Mouse (Mus musculus) layer of hippocampus, adult 18-20 months (tissue): ENCODE results near the gene Robo1. TPM values are rescaled to one million over a fixed set of nuclear protein-coding genes. Genes with fewer than 3 reads are reported as not detected.

Experiments used
- DNase-seq, 2 experiments: peaks; one replicate each; pipeline ENCODE4 v3.0.0; 2022; ENCODE audit warnings: low spot score in 2 of 2
- total RNA-seq, 2 experiments: library from RNA; stranded (reverse); gene quantifications; 2 replicates each; pipeline ENCODE4 v1.2.3; 2021

Robo1 gene
- total RNA-seq, 2 experiments from 2014 or later: 49.5 to 52.3 TPM

DNA sequence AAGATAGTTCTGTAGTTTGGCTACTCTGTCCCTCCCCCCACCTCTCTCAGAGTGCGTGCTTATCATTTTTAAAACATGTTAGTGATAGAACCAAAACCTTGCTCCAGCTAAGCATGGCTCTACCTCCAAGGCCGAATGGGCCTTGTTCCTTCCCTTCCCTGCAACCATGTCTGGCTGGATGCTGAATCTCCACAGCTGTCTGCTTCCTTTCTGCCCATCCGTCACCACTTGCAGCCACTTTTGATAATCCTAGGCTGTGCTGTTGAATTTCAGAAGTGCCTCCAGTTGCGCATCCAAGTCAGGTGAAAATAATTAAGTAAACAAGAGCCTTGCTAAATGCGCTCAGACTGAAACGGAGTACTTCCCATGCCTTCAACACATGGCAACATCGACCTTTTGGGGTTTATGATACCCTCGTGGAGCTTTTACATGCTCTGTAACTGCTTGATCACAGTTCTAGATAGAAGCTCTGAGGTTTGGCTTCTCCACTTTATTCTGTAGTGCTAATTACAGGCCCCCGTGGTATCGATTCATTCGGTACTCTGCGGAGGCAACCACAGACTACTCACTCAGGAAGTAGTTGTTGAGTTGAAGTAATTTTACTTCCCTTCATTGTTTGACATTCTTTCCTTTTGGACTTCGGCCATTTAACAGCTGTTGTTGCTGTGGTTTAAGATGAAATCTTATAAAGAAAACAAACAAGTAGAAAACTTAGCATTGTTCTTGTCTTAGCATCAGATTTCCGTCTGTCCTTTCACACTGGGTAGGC is 413.8 kb downstream of the Robo1 start:
- no peak for DNase-seq

DNA sequence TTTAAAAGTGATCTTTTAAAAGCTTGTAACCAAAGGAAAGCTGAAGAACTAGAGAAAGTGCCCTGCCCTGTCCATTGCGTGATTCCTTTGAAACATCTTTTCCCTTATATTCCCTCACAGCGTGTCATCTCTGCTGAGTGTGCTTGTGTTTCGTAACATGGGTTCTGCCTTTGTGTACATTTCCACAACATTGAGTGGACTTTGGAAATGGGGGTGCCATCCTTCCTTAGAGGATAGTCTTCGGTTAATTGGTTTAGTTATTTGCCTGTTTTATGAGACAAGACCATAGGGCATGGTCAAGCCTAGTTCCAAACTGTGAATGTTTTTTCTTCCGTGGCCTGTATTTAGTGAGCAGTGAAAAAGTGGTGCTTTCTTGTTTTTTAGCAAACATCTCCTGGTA is 426.1 kb downstream of the Robo1 start:
- DNase-seq: no peak

DNA sequence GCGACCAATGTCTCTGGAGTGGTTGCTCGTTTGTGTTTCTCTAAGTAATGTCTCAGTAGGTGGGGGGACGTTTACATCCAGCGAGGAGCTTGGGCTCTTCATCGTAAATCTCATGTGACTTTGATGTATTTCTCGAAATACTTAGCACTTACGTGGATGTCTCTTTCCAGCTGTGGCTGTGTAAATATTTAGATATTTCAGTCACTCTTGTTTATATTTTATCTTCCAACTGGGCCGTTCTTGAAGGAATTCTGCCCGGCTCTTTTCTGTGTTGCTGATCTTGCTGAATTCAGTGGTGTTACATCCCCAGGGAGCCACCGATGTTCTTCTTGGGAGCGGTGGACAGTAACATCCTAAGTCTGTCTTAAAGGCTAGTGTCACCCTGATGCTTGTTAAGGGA is 427.1 kb downstream of the Robo1 start:
- DNase-seq: no peak

DNA sequence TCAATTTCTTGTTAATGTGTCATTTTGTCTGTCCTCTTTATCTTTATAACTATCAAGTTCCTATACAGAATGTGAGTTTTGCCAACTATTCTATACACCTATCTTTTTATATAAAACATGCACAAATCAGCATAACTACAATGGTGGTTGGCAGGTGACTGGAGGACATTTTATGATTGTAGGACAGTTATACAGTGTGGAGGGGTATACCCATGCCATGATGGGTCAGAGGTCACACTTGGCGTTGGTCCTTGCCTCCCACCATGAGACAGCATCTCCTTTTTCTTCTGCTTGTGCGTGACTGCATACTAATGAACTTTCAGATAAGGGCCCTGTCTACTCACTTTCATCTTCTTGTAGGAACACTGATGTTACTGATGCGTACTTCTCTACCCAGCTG is 427.5 kb downstream of the Robo1 start:
- DNase-seq: no peak

DNA sequence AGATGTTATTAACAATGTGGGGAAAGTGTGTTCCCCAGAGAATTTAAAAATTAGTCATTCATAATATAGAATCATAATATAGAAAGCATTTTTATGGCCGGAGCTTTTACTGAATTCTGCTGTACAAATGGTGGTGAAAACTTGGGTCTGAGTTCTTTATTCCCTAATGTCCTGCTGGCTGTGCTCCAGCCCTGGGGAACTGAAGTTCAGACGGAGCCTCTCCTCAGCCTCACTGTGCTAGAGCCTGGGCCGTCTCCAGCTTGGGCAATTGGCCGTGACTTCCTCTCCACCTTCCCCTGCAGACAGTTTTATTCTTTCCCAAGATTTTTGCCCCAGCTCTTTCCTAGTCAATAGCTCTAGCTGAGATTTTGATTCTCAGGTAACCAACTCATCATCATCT is 429.0 kb downstream of the Robo1 start:
- DNase-seq: no peak

DNA sequence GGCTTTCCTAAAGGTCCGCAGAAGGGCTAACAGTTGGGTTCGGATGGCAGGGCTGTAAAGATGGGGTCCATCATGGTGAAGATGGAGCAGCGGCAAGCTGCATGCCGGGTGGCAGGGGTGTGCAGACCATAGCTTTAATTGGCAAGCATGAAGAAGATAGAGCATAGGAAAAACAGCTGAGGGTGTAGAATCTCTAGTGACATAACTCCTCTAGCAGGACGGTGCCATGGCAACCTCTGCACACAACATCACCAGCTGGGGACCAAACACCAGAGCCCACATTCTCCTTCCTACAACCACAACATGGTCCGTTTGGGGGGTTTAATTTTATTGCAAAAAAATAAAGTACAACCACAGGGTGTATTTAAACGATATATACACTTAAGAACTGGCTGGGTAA is 432.1 kb downstream of the Robo1 start:
- DNase-seq: peak in 1 of 2 experiments; percentile 39

DNA sequence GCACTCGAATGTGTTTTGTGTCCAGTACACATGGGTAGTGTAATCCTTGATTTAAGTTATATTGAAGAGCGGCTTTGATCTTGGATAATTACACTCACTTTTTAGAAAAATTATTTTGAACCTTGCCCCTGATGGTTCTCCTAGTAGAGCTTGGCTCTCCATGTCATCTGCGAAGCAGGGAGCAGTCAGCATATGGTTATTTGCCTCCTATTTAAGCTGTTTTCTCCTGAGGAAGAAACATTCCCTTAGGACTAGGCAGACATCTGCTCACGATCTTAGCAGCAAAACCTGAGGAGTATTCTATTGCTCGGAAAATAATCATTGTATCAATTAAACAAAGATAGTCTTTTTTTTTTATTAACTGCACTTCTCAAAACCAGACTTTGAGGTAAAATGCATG is 439.6 kb downstream of the Robo1 start:
- no peak for DNase-seq

DNA sequence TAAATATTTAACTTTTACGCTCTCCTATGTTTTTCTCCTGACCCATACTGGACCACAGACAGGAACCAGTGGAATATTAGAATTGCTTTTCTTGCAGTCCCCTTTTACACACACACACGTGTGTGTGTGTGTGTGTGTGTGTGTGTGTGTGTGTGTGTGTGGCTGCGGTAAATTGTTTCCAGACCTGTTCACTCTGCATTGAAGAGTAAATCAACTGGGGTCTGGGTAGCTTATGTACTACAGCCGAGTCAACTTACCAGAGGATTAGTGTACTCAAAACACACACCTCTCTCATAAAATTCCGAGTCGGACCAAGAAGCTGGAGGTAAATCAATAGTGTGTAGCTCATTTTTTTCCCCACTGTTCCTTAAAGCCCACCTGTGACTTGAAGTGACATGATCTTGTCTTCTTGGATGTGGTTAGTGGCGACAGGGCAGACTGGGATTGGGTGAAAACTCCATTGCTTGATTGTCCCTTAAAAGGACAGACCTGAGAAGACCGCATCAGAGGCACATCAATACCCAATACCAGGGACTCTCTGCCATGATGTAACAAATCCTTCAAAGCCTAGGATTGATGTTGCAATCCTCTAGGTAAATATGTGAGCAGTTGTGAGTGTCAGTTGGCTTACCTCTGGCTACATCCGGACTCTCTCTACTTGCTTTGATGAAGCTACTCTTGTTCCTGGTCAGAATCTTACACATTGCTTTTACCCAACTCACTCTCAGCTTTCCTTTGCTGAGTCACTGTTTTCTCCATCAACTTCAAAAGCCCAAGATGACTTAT is 457.2 kb downstream of the Robo1 start:
- no peak for DNase-seq

DNA sequence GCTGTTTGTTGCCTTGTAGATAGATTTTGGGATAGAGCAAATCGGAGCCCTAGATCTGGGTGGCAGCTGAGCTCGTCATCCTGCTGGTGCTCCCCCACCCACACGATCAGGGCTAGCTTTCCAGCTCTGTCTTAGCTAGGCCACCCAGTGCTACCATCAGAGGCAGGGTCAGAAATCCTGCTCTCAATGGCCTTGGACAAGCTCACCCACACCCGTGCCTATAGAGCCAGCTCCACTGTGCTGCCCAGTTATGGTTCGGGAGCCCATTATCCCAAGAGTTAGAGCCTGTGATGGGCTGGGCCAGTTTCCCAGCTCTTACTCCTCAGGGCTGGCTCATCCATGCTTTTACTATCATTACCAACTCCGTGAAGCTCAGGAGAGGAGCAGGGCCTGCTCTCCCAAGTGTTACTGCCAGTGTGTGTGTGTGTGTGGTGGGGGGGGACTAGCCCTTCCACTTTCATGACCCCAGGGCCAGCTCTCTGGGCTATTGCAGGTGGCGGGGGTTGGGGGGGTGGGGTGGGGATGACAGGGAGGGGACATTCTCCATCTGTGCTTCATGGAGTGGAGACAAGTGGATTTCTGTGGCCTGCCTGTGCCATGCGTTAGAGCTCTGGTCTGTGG is 461.2 kb downstream of the Robo1 start:
- DNase-seq: no peak

DNA sequence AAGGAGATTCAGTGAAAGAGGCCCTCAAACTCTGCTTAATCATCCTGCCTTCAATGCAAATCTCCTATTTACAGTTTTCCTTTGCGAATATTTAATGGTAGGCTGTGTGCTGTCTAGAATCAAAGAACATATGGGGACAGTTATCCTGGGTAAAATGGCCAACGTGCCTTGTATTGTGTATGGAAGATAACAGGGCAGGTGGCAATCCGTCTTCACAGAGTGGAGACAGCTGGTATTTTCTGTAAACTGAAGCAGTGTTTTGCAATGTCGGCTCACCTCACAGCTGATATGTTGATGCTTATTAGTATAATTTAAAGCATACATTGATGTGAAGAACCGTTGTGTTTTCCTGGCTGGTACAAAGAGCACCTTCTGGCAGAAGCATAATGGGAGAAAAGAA is 464.2 kb downstream of the Robo1 start:
- DNase-seq: no peak

DNA sequence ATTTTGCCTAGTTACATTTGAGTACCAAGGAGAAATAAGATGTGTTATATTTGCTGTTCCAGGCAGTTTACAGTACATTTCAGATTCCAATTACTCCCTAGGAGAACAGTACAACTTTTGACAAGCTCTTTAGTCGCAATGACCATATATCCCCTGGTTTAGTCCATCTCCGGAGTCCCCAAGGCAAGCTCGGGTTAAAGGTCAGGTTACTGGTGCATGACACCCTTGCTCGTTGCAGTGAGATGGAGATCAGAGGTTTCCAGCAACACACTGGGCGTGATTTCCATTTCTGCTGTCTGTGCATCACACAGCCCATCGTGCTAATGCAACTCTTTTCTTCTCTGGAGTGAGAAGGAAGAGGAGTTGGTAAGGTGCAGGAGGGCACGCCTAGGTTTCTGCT is 464.9 kb downstream of the Robo1 start:
- DNase-seq: no peak

DNA sequence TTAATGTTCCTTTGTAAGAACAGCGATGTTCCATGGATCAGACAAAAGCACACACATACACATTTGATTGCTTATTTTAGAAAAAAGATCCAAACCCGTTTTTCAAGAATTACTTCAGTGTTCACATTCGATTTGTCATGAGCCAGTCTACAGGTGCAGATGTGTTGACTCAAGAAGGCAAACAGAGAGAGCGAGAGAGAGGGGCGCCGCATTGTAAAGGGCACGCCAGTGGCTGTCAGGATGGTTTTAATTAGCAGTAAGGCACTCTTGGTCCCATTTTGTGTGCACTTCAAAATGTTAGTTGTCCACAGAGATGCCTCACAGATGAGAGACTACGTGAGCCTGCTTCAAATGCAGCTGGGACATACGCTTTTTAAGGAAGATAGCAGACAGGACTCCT is 470.4 kb downstream of the Robo1 start:
- no peak for DNase-seq

DNA sequence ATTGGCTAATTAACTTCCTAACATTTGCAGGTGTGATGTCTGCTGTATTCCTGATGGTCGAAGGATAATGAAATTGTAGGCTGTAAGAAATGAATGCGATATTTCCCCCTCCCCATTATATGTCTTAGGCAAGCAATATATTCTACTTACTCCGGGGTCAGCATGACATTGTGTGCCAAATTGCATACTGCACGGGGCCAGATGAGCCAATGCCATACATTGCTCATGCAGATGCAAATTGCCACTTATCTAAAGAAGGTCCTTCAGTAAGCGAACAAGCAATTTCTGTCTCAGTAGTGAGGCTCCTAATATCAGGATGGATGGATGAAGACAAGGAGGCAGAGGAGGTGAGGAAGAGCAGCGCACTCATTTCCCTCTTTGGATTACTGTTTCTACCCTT is 474.1 kb downstream of the Robo1 start:
- no peak for DNase-seq

DNA sequence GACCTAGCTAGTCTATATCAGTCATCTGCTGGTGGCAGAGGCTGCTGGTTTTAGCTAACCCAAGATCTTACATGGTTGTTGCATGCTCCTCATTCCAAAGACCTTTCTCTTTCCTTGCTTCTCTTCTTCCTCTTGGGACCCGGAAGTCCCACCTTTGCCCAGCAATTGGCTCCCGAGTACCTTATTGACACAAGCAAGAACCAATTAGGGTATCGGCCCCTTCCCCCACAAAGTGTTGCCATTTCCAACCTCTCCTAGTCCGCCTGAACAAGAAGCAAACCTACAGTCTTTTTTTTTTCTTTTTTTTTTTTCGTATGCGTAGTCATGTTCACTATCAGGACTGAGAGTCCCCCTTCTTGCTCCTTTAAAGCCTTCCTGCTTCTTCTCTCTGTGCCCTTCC is 478.0 kb downstream of the Robo1 start:
- DNase-seq: no peak

DNA sequence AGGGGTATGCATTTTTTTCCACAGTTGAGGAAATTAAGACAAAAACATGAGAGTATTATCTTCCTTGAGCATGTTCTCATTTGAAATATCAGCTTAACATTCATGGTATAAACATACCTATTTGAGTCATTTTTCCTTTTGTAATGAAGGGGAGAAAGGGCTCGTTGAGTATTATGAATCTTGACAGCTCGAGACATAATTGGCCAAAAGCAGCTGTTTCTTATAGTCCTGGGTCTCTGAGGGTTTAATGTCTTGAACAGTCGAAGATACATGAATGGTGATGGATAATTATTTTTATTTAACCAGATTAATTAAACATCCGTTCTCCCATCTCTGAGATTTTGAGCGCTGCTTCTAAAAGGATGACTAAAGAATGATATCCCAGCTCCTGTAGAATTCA is 478.5 kb downstream of the Robo1 start:
- no peak for DNase-seq

DNA sequence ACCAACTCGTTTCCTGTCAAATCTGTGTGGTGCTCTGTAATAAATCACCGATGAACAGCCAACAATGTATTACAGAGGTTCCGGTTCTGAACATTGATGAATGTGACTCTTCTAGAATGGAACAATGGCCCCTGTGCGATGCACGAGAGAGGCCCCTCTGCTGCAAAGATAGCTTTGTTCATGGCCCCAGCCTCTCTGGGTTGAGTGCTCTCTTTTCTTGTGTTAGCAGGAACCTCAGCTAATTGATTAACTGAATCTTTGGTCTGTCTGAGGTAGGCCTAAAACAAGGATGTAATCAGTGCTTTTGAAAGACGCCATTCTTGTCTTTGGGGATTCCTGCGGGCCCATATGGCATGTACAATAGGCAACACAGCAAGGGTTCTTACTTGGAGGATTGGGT is 479.9 kb downstream of the Robo1 start:
- no peak for DNase-seq

DNA sequence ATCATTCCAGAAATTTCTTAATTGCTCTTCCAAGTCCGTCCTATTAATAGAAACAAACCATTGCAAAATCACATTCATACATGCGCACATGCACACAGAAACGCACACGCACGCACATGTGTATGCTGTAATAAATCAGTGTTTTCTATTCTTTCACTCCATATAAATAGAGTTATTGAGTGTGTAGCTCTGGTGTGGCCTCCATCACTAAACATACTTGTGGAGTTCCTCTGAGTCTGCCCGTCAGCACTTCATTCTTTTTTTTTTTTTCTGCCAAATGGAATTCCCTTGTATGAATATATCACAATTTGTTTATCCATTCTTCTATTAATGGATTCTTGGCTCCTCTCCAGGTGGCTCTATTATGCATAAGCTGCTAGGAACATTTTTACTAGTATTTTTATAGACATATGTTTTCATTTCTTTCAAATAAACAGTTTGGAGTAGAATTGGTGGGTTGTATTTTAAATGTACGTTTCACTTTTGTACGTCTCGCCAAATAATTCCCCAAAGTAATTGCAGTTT is 483.1 kb downstream of the Robo1 start:
- DNase-seq: no peak

DNA sequence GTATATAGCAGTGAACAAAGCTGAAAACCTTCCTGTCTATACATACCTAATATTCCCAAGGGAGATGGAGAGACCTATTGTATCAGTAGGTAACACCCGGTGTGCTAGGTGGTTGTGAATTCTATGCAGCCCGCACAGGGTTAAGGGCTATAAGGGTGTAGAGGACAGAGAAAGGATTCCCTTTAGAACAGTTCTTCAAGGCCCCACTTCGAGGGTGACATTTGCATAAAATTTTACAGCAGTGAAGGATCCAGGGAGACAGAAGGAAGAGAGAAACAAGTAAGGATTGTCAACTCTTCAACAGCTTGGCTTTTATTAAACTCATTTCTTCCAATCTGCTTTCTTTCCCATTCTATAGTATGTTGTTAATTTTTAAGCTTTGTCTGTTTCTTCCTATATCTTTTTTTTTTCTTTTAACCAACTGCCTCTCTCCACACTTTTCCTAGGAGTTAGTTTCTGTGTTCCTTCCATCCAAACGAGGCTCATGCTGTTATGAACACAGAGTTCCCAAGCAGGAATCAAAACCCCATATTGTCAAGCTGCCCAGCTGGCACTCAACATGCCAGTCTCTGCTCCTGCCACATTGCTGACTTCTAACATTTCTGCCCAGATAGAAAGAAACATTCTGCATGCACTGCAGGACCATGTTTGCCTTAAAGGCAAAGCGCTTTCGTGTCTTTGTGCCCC is 486.7 kb downstream of the Robo1 start:
- DNase-seq: peak; percentile 76 to 89

DNA sequence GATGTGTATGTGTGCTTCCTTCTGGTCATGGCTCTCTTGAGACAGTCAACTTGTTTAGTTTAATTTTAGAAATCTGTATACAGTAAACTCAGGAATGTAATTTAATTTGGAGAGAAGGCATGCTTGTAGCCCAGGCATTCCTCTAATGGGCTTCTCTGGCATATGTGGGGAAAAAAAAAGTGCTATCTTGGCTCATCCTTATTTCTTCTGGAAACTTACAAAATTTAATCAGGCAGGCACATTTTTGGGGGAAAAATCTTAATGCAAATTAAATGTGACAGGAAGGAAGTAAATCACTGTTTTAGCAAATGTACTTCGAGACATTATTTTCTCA is 487.2 kb downstream of the Robo1 start:
- no peak for DNase-seq

DNA sequence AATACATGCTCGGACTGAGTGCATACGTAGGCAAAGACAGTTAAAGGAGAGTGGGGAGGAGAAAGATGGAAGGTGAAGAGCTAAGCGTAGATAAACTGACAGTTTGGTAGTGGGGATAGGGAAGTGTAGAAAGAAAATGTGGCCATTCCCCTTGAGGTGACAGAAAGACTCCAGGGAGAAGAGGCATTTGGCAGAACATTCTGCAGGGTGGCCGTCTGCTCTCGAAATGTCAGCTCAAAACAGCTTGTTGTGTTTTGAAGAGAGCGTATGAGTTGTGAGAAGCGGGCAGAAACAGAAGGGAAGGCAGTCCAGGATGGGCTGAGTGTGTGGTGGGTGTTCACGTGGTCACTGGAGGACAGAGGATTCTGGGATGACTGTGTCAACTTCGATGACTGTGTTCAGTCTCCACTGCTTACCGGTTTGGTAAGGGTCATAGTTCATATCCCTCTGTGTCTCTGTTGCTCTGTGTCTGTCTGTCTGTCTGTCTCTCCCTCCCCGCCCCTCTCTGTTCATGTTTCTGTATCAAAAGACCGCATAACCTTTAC is 490.4 kb downstream of the Robo1 start:
- DNase-seq: peak; percentile 17 to 52

DNA sequence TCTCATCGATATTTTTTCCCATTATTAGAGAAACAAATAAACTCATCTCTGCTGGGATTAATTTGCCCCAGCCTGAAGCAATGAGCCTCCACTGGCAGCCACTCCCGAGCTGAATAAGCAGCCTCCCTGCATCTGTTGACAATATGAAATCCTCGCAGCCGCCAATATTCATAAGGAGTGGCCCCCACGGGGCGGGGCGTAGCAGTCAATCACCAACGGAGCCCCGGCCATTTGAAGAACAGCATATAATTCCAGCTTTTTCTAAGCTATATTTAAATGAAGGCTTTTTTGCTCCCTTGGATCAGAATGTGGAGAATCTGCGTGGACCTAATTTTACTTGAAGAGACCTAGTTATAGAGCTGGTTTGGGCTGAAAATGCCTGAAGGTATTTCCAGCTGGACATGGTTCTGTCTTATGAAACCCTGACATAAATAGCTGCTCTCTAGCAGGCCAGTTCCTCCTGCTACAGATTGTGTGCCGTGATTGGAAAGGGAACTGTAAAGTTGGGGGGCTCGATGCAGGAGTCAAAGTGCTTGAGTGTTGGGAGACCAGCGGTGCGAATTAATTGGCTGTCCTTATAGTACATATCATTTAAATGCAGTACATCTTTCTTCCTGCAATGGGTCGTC is 492.1 kb downstream of the Robo1 start:
- peak; percentile 40 to 77 for DNase-seq
